Mouse (Mus musculus) mouse embryonic stem cell (cell line): ENCODE measurements around the gene Parpbp.

Experiments
- in situ Hi-C, 2 experiments: fragments of 300-500 bp; cut with MboI; formaldehyde crosslinking; loops; 1 replicate in 1 of 2; 3 replicates in 1 of 2; pipeline ENCODE4 v1.14.3; 2019 to 2020; ENCODE audit warnings: low sequenced_read_pairs in 2 of 2, low pct_unique_long_range_greater_than_20kb in 1 of 2, mixed read lengths in 1 of 2; ENCODE audit not compliant: unreplicated experiment in 1 of 2

Parpbp gene

DNA sequence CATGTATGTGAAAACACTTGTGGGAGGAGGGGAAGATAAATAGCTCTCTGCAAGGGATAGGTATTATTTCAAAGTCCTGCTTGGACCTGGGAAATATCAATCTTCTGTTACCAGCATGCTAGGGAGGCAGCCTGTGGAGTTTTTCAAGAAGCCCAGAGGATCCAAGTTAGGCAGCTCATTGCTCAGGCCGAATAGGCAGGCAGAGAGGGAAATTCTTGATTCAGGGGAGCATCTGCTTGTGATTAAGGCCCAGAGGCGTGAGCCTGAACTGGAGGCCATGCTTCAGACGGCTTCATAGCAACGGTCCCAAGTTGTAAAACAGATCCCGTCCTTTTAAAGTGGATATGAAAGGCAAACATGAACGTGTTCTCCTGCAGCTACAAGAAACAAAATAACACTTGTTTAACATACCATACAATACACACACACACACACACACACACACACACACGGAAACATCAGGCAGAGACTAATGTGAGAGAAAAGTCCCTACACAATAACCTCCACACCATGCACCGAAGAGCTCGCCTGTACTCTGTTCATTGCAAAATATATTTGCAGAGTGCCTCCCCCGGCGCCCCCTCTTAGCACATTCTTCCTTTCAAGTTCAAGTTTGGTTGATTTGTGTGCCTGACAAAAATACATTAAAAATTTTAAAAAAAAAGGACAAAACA, 100.5 kb downstream of the Parpbp start:
- in situ Hi-C loops, result no loop called here

DNA sequence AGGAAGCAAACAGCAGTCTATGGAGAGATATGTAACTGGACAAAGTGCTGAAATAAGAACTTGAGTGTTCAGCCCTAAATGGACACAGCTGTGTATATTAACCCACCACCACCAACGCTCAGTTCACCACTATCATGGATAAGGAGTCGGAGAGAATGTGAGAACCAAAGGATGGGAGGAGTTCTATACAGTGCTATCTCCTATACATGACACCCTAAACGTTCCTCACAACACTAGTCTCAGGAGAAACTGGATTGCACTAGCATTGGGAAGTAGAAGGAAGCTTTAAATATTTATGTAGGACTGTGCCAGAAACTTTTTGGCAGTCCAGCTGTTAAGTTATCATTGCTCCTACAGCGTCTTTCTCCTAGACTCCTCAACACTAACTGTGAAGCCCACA, 102.4 kb downstream of the Parpbp start:
- in situ Hi-C loops, result no loop called here
